Mouse (Mus musculus): ENCODE data around the gene Trappc3l.
"Not testable (repeated sequence)": the region's sequence is repeated elsewhere in the genome, so short reads cannot be mapped to it uniquely, and the experiment has no call there.

The Trappc3l gene

DNA sequence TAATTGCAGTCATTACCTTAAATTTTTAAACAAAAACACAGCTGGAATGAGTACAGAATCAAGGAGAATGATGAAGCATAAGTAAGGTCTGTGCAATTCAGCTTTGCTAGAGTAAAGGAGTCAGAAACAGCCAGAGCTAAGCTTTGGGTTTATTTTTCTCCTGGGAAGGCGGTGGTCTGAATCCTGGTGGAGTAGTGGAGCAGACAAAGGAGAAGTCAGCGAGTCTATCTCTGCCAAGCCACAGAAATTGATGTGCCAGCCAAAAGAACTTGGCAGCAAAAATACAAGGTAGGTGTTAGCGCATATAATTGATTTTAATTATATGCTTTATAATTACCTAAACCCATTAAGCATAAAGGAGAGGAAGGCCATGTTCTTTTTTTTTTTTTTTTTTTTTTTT lies at the start of gene Trappc3l:
Gene Trappc3l (plus strand): TSS at position 197 of the 400 bp plus-strand sequence.
- DNase-seq (ENCODE audit: low spot score in 2 of 2): no peak

DNA sequence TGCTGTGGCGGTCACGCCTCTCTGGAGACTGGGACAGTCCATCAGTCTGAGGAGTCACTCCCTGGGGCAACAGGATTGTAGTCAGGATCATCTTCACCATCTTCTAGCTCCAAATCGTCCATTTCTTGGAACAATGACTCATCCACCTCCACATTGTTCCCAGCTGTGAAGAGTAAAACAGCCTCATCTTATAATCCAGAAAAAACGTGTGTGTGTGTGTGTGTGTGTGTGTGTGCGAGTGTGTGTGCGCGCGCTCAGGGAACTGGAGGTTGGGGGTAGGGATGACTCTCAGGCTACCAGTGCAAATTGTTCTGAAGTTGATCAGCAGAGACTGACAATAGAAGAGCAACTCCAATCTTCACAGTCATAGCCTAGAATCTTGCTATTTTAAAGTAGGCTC lies 40.7 kb upstream of the Trappc3l start:
- not testable (repeated sequence) for DNase-seq (ENCODE audit: low spot score in 2 of 2)

DNA sequence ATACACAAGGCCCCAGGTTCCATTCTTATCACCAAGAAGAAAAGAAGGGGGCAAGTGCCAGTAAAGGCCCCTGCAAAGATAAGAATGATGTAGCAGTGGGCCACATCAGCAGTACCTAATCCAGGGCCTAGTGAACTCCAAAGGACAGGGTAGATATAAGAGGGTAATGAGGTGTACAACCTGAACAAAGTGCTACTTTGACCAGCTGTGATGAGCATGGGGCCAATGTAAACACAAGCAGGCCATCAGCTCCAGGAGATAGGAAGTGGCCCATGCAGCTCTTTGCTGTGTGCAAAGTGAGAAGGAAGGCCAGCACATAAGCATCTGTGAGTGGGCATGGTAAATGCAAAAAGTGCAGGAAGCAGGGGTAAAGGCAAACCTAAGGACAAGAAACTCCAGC lies 39.0 kb upstream of the Trappc3l start:
- no peak for DNase-seq (ENCODE audit: low spot score in 2 of 2)

GRCm38 (mm10) chr10:34012581-34012980 lies 24.8 kb upstream of the Trappc3l start:
- DNase-seq (ENCODE audit: low spot score in 2 of 2): no peak

DNA sequence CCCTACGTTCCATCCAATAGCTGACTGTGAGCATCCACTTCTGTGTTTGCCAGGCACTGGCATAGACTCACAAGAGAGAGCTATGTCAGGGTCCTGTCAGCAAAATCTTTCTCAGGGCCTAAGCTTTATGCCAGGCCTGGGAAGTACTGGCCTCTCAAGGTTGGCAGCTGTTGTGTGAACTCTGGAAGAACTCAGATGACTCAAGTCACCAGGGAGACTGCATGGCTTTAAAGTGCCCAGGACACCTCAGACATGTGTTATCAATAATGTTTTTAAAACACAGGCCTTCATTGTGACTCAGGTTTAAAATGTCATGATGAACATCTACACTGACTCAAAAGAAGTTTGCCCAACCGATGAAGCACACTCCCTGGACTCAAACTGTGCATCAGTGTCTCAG lies 24.2 kb upstream of the Trappc3l start:
- no peak for DNase-seq (ENCODE audit: low spot score in 2 of 2)

DNA sequence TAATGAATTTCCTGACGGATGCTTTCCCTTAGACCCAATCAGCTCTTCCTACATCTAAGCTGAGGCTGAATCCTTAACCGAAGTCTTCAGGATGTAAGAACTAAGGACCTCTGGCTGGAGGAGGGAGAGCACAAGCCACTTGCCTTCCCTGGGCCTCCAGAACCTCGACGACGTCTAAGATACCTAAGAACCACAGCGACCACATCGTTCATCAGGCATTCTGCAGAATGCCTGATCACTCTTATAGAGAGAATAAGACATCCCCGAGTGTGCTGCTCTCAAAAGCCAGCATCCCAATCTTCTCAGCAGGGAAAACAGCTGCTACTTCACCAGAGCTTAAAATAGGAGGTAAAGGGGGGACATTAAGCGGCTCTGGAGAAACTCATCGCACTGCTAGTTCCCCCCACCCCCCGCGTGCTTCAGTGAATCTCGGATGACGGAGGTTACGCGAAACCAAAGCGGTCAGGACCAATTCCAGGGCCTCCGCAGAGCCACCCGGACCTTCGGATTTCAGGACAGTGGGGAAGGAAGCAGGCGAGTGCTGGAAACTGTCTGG lies 18.6 kb upstream of the Trappc3l start:
- DNase-seq (ENCODE audit: low spot score in 2 of 2): no peak

- peak; percentile 98 for DNase-seq (ENCODE audit: low spot score in 2 of 2)
Observed at GRCm38 (mm10) chr10:34019302-34020075, 17.9 kb upstream of the Trappc3l start, which contains the start of gene Rwdd1. Gene Rwdd1 (minus strand): TSS chr10:34019624.

DNA sequence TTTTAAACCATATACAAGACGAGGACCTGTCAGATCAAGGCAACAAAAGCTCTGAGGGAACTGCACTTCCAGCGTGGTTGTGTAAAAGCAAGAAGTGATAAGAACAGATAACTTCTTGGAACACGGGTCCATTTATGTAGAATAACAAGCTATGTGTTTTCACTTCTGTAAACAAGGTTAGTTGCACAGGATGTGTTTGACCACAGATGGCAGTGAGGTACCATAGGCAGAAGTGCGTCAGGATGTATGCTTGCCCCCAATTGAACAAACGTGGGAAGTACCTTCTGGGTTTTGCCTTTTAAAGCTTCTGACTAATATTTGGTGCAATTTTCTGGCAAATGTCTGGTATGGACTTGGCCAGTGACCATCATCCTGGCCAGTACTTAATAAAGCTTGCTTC lies 7.1 kb upstream of the Trappc3l start:
- DNase-seq (ENCODE audit: low spot score in 2 of 2): no peak

DNA sequence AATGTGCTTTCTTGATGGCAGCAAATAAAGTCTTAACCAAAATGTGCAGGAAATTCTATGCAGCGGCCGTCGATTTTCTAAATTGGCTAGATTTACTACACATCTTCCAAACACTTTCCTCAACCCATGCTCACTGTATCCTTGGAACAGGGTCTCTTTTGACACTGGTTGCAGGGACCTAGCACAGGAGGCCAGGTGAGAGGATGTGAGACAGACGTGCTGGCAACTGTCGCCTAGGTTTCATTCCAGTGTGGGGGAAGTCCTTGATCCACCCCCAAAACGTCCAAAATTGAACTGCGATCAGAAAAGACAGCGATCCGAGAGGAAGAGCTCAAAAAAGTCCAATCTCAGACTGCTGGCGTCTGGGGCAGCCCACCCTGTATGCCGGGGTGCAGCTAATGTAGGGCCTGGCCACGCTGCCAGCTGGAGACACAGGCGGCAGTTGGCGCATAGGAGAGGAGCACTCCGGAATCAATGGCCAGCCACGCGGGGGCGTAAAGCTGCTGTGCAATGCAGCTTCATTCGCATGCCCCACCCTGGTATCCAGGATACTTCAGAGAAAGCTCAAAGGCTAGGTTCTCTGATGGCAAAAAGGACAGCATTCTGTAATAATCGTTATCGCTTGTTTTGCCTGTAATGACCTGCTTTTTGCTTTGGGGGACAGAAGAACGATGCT lies 3.6 kb upstream of the Trappc3l start:
- DNase-seq (ENCODE audit: low spot score in 2 of 2): peak; percentile 38 to 50

DNA sequence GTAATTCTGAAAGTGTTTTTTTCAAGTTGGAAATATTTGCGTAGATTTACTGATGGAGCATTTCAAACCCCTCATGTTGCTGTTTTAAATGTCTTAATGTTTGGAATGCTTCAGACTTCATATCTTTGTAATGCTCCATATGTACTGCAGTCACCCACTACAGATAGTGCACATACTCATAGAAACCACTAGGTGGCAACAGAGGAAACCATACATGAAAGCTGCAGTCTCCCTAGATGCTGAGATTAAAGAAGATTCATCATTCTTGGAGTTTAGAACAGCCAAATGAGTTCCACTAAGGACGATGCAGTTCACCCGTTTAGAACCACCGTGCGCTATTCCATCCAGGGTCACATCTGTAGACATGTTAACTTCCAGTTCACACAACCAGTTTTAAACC lies 810 bp upstream of the Trappc3l start:
- no peak for DNase-seq (ENCODE audit: low spot score in 2 of 2)

GRCm38 (mm10) chr10:34044210-34044609 lies 6.8 kb downstream of the Trappc3l start, which contains the start of gene Calhm4:
Gene Calhm4 (minus strand): TSS chr10:34044310.
- no peak for DNase-seq (ENCODE audit: low spot score in 2 of 2)

- DNase-seq (ENCODE audit: low spot score in 2 of 2): no peak
Observed at GRCm38 (mm10) chr10:34053987-34054386, 16.6 kb downstream of the Trappc3l start.

DNA sequence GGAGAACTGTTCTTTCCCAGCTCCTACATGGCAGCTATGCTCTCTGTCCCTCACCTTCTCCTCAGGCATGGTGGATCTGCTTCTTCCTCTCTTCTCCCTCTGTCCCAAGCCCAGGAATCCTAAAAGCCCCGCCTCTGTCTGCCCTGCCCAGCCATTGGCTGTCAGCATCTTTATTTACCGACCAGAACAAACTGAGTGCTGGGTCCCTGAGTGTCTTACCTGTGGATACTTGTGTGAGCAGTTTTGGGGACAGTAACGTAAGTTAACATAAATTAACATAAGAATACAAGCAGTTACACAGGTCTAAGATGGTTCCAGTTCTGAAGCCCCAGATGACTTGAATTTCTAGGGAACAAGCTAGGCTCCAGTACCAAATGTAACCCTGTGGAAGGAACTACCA lies 29.2 kb downstream of the Trappc3l start:
- DNase-seq (ENCODE audit: low spot score in 2 of 2): no peak

- DNase-seq (ENCODE audit: low spot score in 2 of 2): no peak
Observed at GRCm38 (mm10) chr10:34069606-34070005, 32.2 kb downstream of the Trappc3l start.

GRCm38 (mm10) chr10:34070999-34071492 lies 33.6 kb downstream of the Trappc3l start:
- no peak for DNase-seq (ENCODE audit: low spot score in 2 of 2)

DNA sequence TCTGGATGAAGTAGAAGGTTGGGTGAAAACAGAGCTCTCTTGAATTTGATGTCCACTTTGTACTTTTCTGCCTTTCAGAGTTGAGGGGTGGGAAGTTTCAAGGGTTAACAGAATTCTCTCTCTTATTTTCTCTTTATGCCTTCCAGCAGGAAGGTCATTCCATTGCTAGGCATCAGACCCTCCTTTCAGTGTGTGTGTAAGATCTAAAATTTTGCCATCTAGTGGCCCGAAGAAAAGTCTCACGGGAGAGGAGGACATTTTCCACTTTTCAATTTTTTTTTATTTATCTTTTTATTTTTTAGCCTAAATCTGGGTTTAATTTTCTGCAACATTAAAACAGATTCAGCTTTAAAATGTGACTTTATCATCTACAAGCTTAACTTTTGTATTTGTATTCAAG lies 34.3 kb downstream of the Trappc3l start:
- no peak for DNase-seq (ENCODE audit: low spot score in 2 of 2)

DNA sequence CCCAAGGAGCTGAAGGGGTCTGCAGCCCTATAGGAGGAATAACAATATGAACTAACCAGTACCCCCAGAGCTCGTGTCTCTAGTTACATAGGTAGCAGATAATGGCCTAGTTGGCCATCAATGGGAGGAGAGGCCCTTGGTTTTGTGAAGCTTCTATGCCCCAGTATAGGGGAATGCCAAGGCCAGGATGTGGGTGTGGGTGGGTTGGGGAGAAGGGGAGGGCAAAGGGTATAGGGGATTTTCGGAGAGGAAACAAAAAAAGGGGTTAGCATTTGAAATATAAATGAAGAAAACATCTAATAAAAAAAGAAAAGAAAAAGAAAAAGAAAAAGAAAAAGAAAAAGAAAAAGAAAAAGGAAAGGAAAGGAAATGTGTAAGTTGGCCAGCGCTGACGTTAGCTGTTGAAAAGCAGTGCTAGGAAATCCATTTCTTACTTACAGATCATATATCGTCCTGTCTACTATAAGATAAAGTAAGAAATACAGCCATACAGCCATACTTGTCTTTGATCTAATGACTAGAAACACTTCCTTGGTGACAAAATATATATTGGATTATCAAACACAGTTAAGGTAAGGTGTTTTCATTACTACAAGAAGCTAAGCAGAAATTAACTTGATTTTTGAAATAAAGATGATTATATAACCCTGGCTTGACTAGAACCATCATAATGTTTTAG lies 37.3 kb downstream of the Trappc3l start:
- DNase-seq (ENCODE audit: low spot score in 2 of 2): no peak

GRCm38 (mm10) chr10:34086514-34086913 lies 49.1 kb downstream of the Trappc3l start:
- DNase-seq (ENCODE audit: low spot score in 2 of 2): no peak

GRCm38 (mm10) chr10:34088515-34088914 lies 51.1 kb downstream of the Trappc3l start:
- DNase-seq (ENCODE audit: low spot score in 2 of 2): no peak

- no peak for DNase-seq (ENCODE audit: low spot score in 2 of 2)
Observed at GRCm38 (mm10) chr10:34089517-34089916, 52.1 kb downstream of the Trappc3l start.

DNA sequence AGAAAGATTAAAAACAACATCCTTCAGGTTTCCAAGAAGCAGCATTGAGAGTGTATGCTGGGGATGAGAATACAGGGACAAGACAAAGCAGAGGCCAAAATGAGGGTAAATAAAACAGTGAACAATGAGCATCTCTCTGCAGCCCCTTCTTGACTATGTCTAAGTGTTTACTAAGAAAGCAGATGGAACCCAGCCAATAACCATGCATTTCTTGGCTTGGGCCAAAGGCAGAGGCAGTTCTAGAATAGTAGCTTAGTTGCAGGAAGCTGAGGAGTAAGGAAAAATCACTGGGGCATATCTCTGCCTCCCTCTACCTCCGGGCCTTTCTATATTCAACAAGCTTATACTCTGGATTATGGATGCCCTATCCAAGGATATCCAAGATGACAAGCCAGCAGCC lies 53.1 kb downstream of the Trappc3l start:
- no peak for DNase-seq (ENCODE audit: low spot score in 2 of 2)

DNA sequence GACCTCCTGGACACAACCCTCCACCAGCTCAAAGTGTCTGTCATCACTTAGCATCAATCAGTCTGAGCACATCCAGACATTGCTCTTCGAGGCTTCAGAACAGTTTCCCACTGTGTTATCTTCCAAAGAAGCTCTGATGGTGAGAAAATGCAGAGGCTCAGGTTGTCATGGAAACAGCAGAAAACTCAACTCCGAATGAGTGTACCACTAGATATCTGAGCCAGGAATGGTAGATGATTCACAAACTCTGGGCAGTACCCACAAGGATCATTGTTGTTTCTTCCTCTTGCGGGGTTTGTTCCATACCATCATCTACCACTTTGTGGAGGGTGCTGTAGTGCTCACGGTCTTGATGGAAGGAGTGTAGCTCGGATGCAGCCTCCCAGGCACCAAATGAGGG lies 54.5 kb downstream of the Trappc3l start:
- no peak for DNase-seq (ENCODE audit: low spot score in 2 of 2)
